Mouse (Mus musculus): ENCODE measurements around the gene Pdzd2. TPM values are rescaled to one million over a fixed set of nuclear protein-coding genes. Genes with fewer than 3 reads are reported as not detected.
A peak's percentile ranks its signal among the peaks of the same experiment; 100 is the strongest.

Gene Pdzd2
- polyA plus RNA-seq, 1 experiment from 2014 or later = 22.1 TPM

DNA sequence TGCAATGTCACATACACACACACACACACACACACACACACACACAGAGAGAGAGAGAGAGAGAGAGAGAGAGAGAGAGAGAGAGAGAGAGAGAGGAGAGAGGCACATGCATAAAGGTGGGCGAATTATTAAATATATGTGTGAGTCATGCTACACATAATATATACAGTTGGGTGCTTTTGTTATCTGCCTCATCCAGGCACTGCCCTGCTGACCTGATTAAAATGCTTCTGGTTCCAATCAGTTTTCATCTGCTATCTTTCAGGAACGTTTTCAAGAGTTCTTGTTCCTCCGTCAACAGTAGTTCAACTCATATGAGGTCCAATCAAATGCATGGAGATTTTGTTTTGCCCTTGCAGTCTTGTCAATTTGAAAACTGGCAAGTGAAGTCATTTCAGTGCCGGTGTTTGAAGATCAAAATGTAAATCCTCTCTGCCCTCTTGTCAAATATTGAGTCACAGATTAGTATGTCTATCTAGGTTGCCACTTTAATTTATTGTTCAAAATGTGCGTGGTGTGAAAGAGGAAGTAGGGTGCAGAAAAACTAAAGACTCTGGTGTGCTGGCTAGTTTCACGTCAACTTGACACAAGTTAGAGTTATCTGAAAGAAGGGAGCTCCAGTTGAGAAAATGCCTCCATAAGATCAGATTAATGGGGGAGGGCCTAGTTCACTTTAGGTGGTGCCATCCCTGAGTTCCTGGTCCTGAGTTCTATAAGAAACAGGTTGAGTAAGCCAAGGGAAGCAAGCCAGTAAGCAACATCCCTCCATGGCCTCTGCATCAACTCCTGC lies 2.6 kb upstream of the Pdzd2 start:
- H3K27ac ChIP-seq (replicated peaks; ENCODE audit: low read depth, low read length) = no peak overlapping the region
- DNase-seq (ENCODE audit: low spot score) = no peak
- no peaks in the 10 kb centered on the region for H3K36me3 ChIP-seq (ENCODE audit: control insufficient read depth, insufficient read depth, low read length)
- no peak overlapping the region for H3K4me2 ChIP-seq (ENCODE audit: low read depth, severe bottlenecking)
- peaks cover 12% of the 10 kb centered on the region; the same call in 1 of the 2 replicates for H3K27me3 ChIP-seq (ENCODE audit: control insufficient read depth, insufficient read depth, low read length)
- no peak for ATAC-seq (ENCODE audit: insufficient number of reproducible peaks, low FRiP score, low TSS enrichment, low read depth)
- no peak overlapping the region for H3K4me3 ChIP-seq (ENCODE audit: low read depth, low read length)
- 87% methylated on average over 6 of the region's 6 CpGs for WGBS
- H3K9me3 ChIP-seq (ENCODE audit: control insufficient read depth, low read length) = no peaks in the 10 kb centered on the region
- H3K4me1 ChIP-seq (ENCODE audit: control insufficient read depth, insufficient read depth, low read length) = peaks cover 4% of the 10 kb centered on the region; the same call in 1 of the 2 replicates
- no peak overlapping the region for H3K9ac ChIP-seq (ENCODE audit: low read length)

DNA sequence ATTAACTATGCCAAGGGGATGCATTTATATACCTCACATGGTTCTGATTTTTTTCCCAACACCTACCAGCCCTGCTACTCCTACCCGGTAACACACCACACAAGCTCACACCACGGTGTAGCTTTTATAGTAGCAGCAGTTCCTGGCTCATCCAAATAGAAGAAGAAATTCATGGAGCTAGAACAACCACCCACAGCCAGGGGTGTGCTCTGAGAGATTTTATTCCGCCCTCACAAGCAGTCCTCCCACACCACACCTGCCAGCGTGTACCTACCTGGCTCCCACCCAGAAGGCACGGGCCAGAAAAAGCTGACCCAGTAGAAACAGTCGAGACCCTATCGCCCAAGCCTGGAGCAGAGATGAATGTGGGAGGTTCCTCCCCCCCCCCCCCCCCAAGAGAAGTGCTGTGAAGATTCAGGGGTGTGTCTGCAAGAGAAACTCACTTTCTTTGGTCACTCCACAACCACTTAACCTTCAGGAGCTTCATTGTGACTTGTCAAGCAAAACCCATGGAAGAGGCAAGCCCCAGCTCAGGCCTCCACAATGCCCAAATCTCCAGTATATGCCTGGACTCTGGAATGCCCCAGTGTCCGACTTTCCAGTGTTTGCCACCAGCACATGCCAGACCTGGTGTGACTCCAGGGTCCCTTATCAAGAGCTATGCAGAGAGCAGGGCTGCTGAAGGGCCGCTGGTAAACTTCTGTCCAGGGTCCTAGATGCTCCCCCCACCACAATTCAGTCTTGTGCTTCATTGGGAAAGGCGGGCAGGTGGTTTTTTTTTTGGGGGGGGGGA lies 1.2 kb downstream of the Pdzd2 start:
- H3K9ac ChIP-seq (ENCODE audit: low read length) = no peak overlapping the region
- DNase-seq (ENCODE audit: low spot score) = no peak

DNA sequence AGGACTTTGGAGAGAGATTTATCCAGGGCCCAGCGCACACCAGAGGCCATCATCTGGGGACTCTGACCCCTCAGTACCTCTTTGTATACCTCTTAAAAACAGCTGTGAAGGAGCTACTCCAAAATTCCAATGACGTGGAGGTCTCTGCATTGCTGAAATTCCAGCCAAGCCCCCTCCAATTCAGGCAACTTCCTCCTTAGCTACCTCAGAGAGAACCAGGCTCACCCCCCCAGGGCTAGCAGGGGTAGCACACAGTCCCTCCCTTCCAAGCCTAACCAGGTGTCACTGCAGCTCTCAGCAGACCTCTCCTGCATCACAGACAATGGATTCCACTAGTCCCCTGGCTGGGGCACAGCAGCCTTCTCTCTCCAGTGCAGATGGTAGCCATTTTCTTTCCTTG lies 4.5 kb downstream of the Pdzd2 start:
- Histone ChIP-seq H3K9ac (ENCODE audit: low read length) (no peak overlapping the region), H3K36me3 (ENCODE audit: control insufficient read depth, insufficient read depth, low read length) (no peaks in the 10 kb centered on the region), H3K4me1 (ENCODE audit: control insufficient read depth, insufficient read depth, low read length) (peaks cover 4% of the 10 kb centered on the region; the same call in 1 of the 2 replicates), H3K27ac (replicated peaks; ENCODE audit: low read depth, low read length) (no peak overlapping the region), H3K4me3 (ENCODE audit: low read depth, low read length) (no peak overlapping the region), H3K27me3 (ENCODE audit: control insufficient read depth, insufficient read depth, low read length) (peaks cover 7% of the 10 kb centered on the region; the same call in 1 of the 2 replicates), H3K4me2 (ENCODE audit: low read depth, severe bottlenecking) (no peak overlapping the region), H3K9me3 (ENCODE audit: control insufficient read depth, low read length) (no peaks in the 10 kb centered on the region)
- WGBS = 44% methylated on average over 2 of the region's 2 CpGs
- ATAC-seq (ENCODE audit: insufficient number of reproducible peaks, low FRiP score, low TSS enrichment, low read depth) (no peak), DNase-seq (ENCODE audit: low spot score) (peak; percentile 28)

More for the DNA sequence above, 1.2 kb downstream of the Pdzd2 start:
- Histone ChIP-seq H3K4me1 (ENCODE audit: control insufficient read depth, insufficient read depth, low read length) (peaks cover 4% of the 10 kb centered on the region; the same call in 1 of the 2 replicates), H3K36me3 (ENCODE audit: control insufficient read depth, insufficient read depth, low read length) (no peaks in the 10 kb centered on the region), H3K4me3 (ENCODE audit: low read depth, low read length) (peak overlapping the region; percentile 71), H3K4me2 (ENCODE audit: low read depth, severe bottlenecking) (peak overlapping the region; percentile 88), H3K9me3 (ENCODE audit: control insufficient read depth, low read length) (no peaks in the 10 kb centered on the region), H3K27ac (replicated peaks; ENCODE audit: low read depth, low read length) (no peak overlapping the region), H3K27me3 (ENCODE audit: control insufficient read depth, insufficient read depth, low read length) (peaks cover 12% of the 10 kb centered on the region; the same call in 1 of the 2 replicates)
- ATAC-seq (ENCODE audit: insufficient number of reproducible peaks, low FRiP score, low TSS enrichment, low read depth) = no peak
- WGBS = 41% methylated on average over 10 of the region's 10 CpGs

DNA sequence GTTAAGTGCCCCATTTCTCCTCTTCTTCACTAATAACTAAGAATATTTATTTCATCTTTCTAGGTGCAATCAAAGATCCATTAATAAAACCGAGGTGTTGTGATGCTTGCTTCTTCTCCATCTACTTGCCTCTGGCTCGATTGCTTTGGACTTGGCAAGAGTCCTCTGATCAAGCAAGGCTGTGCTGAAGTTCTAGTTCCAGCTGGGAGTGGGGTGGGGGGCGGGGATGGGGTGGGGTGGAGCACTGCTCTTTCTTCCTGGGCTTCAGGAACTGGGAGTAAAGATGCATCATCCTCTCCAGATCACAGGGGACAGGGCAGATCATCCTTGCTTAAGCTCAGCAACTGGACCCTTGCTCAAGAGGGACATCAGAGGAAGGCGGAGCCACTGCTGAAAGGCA lies 5.5 kb downstream of the Pdzd2 start:
- no peak overlapping the region for H3K27ac ChIP-seq (replicated peaks; ENCODE audit: low read depth, low read length)
- H3K36me3 ChIP-seq (ENCODE audit: control insufficient read depth, insufficient read depth, low read length) = no peaks in the 10 kb centered on the region
- 66% methylated on average over 4 of the region's 4 CpGs for WGBS
- DNase-seq (ENCODE audit: low spot score) (no peak), ATAC-seq (ENCODE audit: insufficient number of reproducible peaks, low FRiP score, low TSS enrichment, low read depth) (no peak)
- no peak overlapping the region for H3K4me2 ChIP-seq (ENCODE audit: low read depth, severe bottlenecking)
- H3K9ac ChIP-seq (ENCODE audit: low read length) = no peak overlapping the region
- H3K27me3 ChIP-seq (ENCODE audit: control insufficient read depth, insufficient read depth, low read length) = peaks cover 7% of the 10 kb centered on the region; the same call in 1 of the 2 replicates
- H3K9me3 ChIP-seq (ENCODE audit: control insufficient read depth, low read length) = no peaks in the 10 kb centered on the region
- no peak overlapping the region for H3K4me3 ChIP-seq (ENCODE audit: low read depth, low read length)
- peaks cover 4% of the 10 kb centered on the region; the same call in 1 of the 2 replicates for H3K4me1 ChIP-seq (ENCODE audit: control insufficient read depth, insufficient read depth, low read length)

DNA sequence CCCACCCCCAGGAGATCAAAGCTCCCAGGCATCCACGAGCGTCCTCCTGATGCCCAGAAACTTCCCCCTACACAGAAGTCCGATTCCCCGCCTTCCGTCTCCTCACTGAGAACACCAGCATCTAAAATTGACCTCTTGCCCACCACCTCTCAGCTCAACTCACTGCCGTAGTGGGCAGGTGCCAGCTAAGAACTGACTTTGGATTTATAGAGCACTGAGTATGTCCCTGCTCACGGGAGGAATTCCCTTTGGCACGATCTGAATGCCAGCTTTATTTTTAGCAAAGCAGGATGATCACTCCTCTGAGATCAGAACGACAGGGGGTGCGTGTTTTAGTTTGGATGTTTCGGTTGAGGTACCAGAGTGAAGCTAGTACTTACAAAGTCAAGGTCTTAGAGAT lies 7.1 kb downstream of the Pdzd2 start:
- Histone ChIP-seq H3K4me1 (ENCODE audit: control insufficient read depth, insufficient read depth, low read length) (no peaks in the 10 kb centered on the region), H3K36me3 (ENCODE audit: control insufficient read depth, insufficient read depth, low read length) (no peaks in the 10 kb centered on the region), H3K9ac (ENCODE audit: low read length) (no peak overlapping the region), H3K9me3 (ENCODE audit: control insufficient read depth, low read length) (no peaks in the 10 kb centered on the region), H3K4me2 (ENCODE audit: low read depth, severe bottlenecking) (no peak overlapping the region), H3K4me3 (ENCODE audit: low read depth, low read length) (no peak overlapping the region), H3K27ac (replicated peaks; ENCODE audit: low read depth, low read length) (no peak overlapping the region), H3K27me3 (ENCODE audit: control insufficient read depth, insufficient read depth, low read length) (no peaks in the 10 kb centered on the region)
- ATAC-seq (ENCODE audit: insufficient number of reproducible peaks, low FRiP score, low TSS enrichment, low read depth) (no peak), DNase-seq (ENCODE audit: low spot score) (no peak)
- 81% methylated on average over 11 of the region's 11 CpGs for WGBS

DNA sequence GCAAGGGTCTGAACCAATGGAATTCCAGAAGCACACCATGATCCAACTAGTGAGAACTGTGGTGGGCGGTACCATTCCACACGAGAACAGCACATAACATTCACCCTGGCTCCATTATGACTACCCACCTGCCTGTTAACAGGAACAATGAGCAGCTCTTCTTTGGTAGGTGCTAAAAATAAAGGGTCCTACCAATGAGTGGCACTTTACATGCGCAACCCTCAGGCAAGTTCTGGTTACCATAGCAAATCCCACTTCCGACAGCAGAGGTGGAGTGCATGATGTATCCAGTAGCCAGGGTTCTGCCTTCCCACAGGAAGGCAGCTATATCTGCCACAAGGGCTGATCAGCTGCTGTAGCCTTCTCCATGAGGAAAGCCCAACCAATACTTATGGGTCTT lies 11.3 kb downstream of the Pdzd2 start:
- DNase-seq (ENCODE audit: low spot score) = no peak
- WGBS = 81% methylated on average over 4 of the region's 4 CpGs
- no peak overlapping the region for H3K9ac ChIP-seq (ENCODE audit: low read length)
- no peak overlapping the region for H3K27ac ChIP-seq (replicated peaks; ENCODE audit: low read depth, low read length)
- H3K4me1 ChIP-seq (ENCODE audit: control insufficient read depth, insufficient read depth, low read length) = no peaks in the 10 kb centered on the region
- ATAC-seq (ENCODE audit: insufficient number of reproducible peaks, low FRiP score, low TSS enrichment, low read depth) = no peak
- no peaks in the 10 kb centered on the region for H3K9me3 ChIP-seq (ENCODE audit: control insufficient read depth, low read length)
- no peak overlapping the region for H3K4me3 ChIP-seq (ENCODE audit: low read depth, low read length)
- H3K36me3 ChIP-seq (ENCODE audit: control insufficient read depth, insufficient read depth, low read length) = no peaks in the 10 kb centered on the region
- H3K27me3 ChIP-seq (ENCODE audit: control insufficient read depth, insufficient read depth, low read length) = no peaks in the 10 kb centered on the region
- no peak overlapping the region for H3K4me2 ChIP-seq (ENCODE audit: low read depth, severe bottlenecking)

DNA sequence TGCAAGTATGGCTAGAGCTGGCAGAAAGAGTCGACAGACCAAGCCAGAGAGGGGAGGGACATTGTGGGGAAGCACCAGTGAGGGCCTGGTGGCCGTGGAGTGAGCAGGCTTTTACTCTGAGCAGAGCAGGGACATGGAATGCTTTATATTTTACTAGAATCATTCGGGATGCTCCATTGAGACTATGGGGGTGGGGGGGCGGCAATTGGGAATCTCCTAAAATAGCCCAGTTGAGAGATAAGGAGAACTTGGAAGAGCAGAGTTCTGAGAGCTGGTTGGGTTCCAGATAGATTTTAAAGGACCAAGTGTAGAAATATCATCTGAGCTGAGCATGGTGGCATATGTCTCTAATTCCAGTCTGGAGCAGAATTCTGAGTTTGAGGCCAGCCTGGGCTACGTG lies 14.5 kb downstream of the Pdzd2 start:
- no peak overlapping the region for H3K4me3 ChIP-seq (ENCODE audit: low read depth, low read length)
- WGBS = 77% methylated on average over 5 of the region's 5 CpGs

DNA sequence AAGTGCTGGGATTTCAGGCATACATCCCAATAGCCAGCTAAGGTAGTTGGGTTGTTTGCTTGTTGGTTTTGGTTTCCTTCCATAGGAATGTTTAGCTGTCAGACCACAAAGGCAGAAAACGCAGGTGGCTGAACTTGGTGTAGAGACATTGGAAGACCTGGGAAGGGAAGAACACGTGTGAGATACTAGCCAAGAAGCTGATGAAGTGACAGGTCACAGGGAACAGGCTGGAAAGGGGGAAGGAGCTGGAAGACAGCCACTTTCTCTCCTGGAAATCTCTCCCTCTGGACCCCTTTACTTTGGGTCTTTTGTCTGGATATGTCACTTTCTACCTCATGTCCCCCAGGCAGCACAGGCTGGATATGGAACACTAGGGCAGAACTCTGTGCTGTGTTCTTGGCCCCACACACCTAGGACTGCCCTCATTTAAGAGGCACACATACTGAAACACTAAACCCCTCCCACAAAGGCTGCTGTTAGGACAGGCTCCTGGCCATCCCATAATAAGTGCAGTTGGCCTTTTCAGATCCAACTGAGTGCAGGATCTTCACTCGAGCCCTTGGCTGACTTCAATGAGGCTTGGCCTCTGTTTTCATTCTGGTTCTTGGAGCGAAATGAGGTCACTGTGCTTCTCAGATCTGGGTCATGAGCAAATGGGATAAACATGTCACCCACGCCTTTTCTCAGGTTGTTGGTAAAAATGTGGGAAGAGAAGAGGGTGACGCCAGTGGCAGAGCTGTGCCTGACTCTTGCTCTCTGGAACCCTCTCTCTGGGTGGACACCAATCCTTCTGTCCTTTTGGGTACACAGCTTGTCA lies 17.8 kb downstream of the Pdzd2 start:
- no peak overlapping the region for H3K4me3 ChIP-seq (ENCODE audit: low read depth, low read length)
- no peaks in the 10 kb centered on the region for H3K27me3 ChIP-seq (ENCODE audit: control insufficient read depth, insufficient read depth, low read length)
- no peak overlapping the region for H3K4me2 ChIP-seq (ENCODE audit: low read depth, severe bottlenecking)
- no peaks in the 10 kb centered on the region for H3K9me3 ChIP-seq (ENCODE audit: control insufficient read depth, low read length)
- ATAC-seq (ENCODE audit: insufficient number of reproducible peaks, low FRiP score, low TSS enrichment, low read depth) = no peak
- DNase-seq (ENCODE audit: low spot score) = no peak
- H3K36me3 ChIP-seq (ENCODE audit: control insufficient read depth, insufficient read depth, low read length) = no peaks in the 10 kb centered on the region
- H3K9ac ChIP-seq (ENCODE audit: low read length) = no peak overlapping the region
- WGBS = 73% methylated on average over 6 of the region's 6 CpGs
- no peak overlapping the region for H3K27ac ChIP-seq (replicated peaks; ENCODE audit: low read depth, low read length)
- H3K4me1 ChIP-seq (ENCODE audit: control insufficient read depth, insufficient read depth, low read length) = peaks cover 3% of the 10 kb centered on the region

More for the DNA sequence above, 14.5 kb downstream of the Pdzd2 start:
- Histone ChIP-seq H3K4me2 (ENCODE audit: low read depth, severe bottlenecking) (no peak overlapping the region), H3K4me1 (ENCODE audit: control insufficient read depth, insufficient read depth, low read length) (no peaks in the 10 kb centered on the region), H3K9ac (ENCODE audit: low read length) (no peak overlapping the region), H3K27me3 (ENCODE audit: control insufficient read depth, insufficient read depth, low read length) (no peaks in the 10 kb centered on the region), H3K27ac (replicated peaks; ENCODE audit: low read depth, low read length) (no peak overlapping the region), H3K9me3 (ENCODE audit: control insufficient read depth, low read length) (no peaks in the 10 kb centered on the region), H3K36me3 (ENCODE audit: control insufficient read depth, insufficient read depth, low read length) (no peaks in the 10 kb centered on the region)
- ATAC-seq (ENCODE audit: insufficient number of reproducible peaks, low FRiP score, low TSS enrichment, low read depth) = no peak
- no peak for DNase-seq (ENCODE audit: low spot score)

All from limb, embryonic 11.5 days (tissue).